Mouse (Mus musculus) frontal cortex, postnatal 25 days (tissue): ENCODE measurements around the gene Fscn2.
A peak's percentile ranks its signal among the peaks of the same experiment; 100 is the strongest.

ENCODE experiments used
- DNase-seq, 2 experiments: peaks; one replicate each; pipeline ENCODE4 v3.0.0; 2022; ENCODE audit warnings: low spot score in 2 of 2

The Fscn2 gene

DNA sequence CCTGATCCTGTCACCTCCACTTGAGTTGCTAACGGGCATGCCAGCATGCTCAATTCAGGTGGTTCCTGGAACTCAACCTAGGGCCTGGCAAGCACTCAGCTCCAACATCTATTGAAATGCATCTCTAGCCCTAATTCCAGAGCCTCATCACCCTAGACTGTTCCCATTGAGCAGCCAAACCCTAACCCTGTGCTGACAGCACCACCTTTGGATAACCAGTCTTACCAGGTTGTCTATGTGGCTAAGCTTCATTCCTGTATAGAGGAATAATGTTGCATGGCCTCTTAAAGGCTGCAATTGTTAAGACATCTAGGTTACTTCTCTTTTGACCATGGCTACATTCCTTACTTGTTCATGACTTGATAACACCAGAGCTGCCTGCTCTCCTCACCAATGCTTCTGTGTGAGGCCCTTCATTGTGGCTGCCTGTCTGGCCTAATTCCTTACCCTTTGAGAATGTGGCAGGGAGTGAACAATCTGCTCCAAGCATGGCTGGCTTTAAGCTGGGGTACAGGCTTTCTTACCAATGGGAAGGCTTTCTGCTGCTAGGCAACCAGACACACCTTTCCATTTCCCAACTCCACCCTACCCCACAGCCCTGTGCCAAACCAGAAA is 16.2 kb upstream of the Fscn2 start:
- peak in 1 of 2 experiments; percentile 5 for DNase-seq

DNA sequence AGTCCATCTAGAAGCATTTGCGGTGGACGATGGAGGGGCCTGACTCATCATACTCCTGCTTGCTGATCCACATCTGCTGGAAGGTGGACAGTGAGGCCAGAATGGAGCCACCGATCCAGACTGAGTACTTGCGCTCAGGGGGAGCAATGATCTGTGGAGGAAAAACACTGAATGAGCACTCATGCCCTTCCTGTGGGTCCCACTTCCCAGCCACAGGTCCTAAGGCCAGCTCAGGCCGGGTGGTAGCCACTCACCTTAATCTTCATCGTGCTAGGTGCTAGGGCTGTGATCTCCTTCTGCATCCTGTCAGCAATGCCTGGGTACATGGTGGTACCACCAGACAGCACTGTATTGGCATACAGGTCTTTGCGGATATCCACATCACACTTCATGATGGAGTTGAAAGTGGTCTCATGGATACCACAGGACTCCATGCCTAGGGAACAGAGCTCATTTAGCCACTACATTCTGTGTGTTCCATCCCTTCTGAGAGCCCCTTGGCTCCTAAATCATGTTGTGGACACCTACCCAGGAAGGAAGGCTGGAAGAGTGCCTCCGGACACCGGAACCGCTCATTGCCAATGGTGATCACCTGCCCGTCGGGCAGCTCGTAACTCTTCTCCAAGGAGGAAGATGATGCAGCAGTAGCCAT is 14.8 kb upstream of the Fscn2 start:
- DNase-seq: peak in 1 of 2 experiments; percentile 4

DNA sequence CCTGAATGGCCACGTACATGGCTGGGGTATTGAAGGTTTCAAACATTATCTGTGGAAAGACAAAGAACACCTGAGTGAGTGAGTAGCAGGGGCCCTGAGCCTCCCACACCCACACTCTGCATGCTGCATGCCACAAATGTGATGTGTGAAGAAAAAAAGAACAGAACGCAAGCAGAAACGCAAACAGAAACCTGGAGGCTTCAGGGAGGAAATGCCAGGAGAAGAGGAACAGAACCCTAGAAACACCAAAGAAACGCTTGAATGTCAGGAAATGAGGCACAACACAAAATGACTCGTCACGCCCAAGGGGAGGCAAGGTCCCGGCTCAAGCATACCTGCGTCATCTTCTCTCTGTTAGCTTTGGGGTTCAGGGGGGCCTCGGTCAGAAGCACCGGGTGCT is 14.0 kb upstream of the Fscn2 start:
- peak; percentile 5 to 6 for DNase-seq

- DNase-seq: peak; percentile 70
These were observed 13.3 kb upstream of the Fscn2 start, which contains the start of gene Actg1 for GRCm38 (mm10) chr11:120347791-120348683. Gene Actg1, minus strand, starts transcription at chr11:120348542.

- DNase-seq: peak; percentile 42 to 44
These were observed 12.5 kb upstream of the Fscn2 start for GRCm38 (mm10) chr11:120348684-120349370.

GRCm38 (mm10) chr11:120349371-120349985 is 11.9 kb upstream of the Fscn2 start:
- DNase-seq: peak; percentile 29 to 35

DNA sequence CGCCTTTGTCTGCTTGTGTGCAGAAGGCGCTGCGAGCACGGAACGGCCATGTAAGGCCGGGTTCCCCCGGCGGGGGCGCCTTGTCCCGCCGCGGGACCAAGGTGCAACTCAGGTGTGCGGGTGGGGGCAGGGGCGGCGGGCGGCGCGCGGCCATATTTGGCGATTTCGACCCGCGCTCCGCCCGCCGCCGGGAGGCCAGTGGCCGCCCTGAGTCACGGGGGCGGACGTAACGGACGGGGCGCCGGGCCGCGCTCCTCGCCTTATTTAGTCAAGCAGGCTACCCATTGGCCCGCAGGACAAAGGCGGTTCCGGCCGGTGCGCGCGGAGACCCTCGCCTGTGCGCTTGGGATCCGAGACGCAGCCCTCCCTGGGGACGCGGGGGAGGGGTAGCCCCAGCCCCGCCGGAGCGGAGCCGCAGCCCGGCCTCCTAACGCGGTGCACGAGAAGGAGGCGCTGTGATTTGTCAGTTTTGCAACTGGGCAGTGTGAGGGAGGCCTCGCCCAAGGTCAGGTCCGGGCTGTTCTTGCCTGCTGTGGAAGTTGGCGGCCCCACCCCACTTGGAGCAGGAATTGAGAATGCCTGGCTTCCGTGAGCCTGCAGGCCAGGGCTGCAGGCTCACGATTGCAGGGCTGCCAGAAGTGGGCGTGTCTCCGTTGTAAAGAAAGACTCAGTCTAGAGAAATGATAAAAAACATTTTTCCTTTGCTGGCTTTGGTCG is 11.2 kb upstream of the Fscn2 start:
- peak; percentile 47 to 55 for DNase-seq

DNA sequence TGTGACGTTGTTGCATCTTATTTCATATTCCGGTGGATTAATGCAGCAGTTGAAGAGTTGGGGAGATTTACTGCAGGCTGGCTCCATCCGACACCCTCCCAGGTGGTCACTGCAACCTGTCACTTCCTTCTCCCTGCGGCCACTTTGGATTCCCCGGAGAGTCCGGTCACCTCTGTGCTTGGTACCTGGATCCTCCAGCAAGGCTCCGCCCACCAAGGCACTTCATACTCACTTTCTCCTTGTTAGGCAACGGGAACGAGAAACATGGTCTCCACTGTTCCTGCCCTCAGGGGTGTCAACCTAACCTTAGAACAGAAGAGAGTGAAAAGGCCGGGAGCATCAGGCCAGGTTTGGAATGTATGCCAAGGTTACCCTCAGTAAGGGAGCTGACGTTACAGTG is 10.6 kb upstream of the Fscn2 start:
- peak; percentile 4 to 11 for DNase-seq

GRCm38 (mm10) chr11:120351250-120352092 is 9.9 kb upstream of the Fscn2 start:
- DNase-seq: peak; percentile 2 to 6

- peak in 1 of 2 experiments; percentile 3 for DNase-seq
These were observed 9.3 kb upstream of the Fscn2 start for GRCm38 (mm10) chr11:120352093-120352350.

GRCm38 (mm10) chr11:120352571-120353290 is 8.6 kb upstream of the Fscn2 start:
- DNase-seq: peak in 1 of 2 experiments; percentile 7

DNA sequence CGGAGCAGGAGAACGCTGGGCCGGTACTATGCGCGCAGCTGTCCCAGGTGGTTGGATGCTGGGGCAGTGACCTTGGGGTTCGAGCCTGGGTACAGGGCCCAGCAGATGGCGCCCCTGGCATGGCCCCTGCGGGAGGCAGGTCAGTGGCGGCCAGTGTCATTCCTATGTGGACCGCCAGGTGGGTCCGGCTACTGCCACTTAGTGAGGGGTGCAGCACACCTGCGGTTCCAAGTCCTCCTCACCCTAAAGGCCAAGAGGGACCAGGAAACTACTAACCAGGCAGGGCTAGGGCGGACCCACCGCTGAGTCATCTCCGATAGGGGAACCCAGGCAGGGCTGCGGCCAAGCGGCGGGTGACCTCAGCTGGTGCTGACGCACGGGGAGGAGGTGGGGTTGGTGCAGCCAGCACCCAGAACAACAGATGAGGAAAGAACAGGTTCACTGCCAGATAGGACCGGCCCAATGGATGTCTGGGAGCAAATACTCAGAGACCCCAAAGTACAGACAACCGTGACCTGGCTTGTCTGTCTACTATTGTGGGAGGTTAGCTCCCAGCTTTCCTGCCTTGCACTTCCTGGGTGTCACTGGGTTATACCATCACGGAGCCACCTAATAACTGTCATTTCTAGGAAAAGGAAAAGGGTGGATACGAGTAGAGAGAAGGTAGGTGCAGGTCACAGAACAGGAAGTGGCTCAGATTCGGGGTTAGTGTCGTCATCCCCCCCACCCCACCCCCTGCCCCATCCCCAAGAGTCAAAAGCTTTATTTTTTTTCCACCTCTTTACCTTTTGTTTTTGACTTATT is 7.6 kb upstream of the Fscn2 start:
- DNase-seq: peak in 1 of 2 experiments; percentile 45

- no peak for DNase-seq
These were observed 6.7 kb upstream of the Fscn2 start for GRCm38 (mm10) chr11:120354304-120355276.

DNA sequence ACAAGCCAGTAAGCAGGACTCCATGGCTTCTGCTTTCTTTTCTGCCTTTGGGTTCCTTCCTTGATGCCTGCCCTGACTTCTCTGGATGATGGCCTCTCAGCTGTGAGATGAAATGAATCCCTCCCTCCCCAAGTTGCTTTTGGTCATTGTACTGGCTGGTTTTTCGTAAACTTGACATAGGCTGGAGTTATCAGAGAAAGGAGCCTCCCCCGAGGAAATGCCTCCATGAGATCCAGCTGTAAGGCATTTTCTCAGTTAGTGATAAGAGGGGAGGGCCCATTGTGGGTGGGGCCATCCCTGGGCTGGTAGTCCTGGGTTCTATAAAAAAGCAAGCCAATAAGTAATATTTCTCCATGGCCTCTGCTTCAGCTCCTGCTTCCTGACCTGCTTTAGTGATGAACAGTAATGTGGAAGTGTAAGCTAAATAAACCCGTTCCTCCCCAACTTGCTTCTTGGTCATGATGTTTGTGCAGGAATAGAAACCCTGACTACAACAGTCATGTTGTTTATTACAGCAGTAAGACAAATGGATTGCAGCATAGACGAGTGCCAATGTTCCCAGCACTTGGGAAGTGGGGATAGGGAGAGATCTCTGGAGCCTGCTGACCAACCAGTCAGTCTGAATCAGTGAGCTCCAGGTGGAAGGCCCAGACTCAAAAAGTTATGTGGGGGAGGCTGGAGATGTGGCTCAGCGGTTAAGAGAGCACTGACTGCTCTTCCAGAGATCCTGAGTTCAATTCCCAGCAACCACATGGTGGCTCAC is 5.9 kb upstream of the Fscn2 start:
- no peak for DNase-seq

DNA sequence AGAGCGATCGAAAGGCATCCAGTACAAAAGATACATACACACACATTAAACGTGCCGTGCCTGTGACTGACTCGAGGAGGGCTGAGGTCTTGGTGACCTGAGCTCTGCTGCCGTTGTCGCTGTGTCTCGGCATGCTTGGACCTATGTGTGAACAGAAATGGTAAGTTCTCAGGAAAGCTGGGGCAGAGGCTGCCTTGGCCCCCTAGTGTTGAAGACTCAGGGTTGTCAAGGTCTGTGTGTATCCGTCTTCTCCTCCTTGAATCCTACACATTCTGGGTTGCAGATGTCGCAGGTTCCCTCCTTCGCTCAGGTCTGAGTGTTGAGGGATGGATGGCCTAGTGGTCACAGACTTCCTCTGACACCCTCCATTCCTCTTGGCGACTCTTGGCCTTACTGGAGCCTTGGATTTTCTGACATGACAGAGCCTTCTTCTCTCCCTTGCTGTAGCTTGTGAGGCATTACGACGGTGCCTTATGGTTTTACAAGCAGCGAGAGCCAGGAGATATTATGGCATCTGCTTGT is 5.0 kb upstream of the Fscn2 start:
- DNase-seq: no peak

- no peak for DNase-seq
These were observed 4.4 kb upstream of the Fscn2 start for GRCm38 (mm10) chr11:120356900-120357299.
